In the genomic region with DNA sequence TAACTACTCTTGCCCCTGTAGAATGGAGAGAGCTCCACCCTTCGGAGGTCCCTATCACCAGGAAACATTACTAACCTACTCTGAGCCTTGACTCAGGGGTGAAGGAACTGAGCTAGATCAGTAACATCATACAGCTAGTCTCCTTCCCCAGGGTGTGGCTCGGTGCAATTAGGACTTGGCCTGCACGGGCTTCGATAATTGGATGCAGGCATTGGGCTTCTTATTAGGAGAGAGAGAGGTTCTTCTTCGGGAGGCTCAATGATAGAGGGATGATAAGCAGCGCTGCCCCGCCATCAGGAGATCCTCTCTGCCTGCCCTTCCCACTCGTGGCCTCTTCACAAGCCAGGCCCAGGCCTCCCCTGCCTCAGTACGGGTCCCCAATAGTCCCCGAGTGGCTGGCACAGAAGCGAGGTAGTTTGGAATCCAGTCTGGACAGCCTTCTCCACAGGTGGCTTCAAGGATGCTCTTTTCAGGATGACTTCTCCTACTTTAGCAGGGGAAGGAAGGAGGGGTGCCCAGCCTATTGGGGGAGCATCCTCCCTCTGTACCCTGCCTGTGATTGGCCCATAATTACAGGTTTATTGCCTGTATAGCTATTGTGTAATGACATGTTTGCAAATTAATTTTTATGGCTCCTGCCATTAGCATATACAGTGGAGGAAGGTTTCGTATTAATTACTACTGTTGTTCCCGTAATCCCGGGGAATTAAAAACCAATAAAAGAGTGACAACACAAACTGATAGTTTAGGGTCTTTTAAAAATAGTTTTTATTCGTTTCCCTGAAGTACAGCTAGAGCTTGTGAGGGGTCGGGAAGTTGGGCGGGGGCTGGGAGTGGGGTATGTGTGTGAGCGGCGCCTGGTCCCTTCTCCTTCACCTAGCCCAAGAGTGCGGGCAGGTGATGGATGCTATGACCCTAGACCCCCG, we compare ENCODE assay signal across 8 mouse cellular contexts.
DNase-seq lines count a peak whose midpoint lies in the region; ATAC-seq and TF ChIP-seq lines count a peak whose summit lies in the region.

No protein-coding gene starts in this region.

- H3K27me3 ChIP-seq in heart, embryonic 10.5 days (ENCODE audit: insufficient read depth, poor library complexity, severe bottlenecking) = peaks cover 14% of the 10 kb centered on the region; the same call in 1 of the 2 replicates
- no peaks in the 10 kb centered on the region for H3K27me3 ChIP-seq in MEL (ENCODE audit: control insufficient read depth in 1 of 2, insufficient read depth in 2 of 2, low read length in 2 of 2)
- no peaks in the 10 kb centered on the region; the same call in 1 of the 2 replicates for H3K27me3 ChIP-seq in hindbrain, embryonic 11.5 days (ENCODE audit: control insufficient read depth, insufficient read depth, low read length)

- H3K36me3 ChIP-seq in heart, embryonic 10.5 days = no peaks in the 10 kb centered on the region
- H3K36me3 ChIP-seq in MEL (ENCODE audit: control insufficient read depth in 1 of 2, insufficient read depth in 2 of 2, low read length in 2 of 2) = peaks cover 0 to 15% of the 10 kb centered on the region in 2 experiments; a peak in 2 of 4 replicates
- no peaks in the 10 kb centered on the region for H3K36me3 ChIP-seq in hindbrain, embryonic 11.5 days (ENCODE audit: control insufficient read depth, insufficient read depth, low read length)

- TF ChIP-seq EP300 in MEL (IDR thresholded peaks at IDR 0.05; ENCODE audit: low read depth in 1 of 2, low read length in 2 of 2) = peak in 1 of 2 experiments; percentile 84; a peak in 3 of 4 replicates

- intact Hi-C loops in heart, postnatal 25 days (cut with DNase I) = loop anchor here (5.0 kb wide), 2 partner anchors 69 to 119 kb away; no protein-coding TSS in a partner anchor

- DNase-seq in heart, embryonic 10.5 days (ENCODE audit: low spot score) = no peak
- no peak for DNase-seq in heart, postnatal 25 days (ENCODE audit: low spot score)
- DNase-seq in MEL (ENCODE audit: low read depth, low spot score) = peak; percentile 95
- DNase-seq in hindbrain, embryonic 11.5 days (ENCODE audit: low spot score) = no peak
- DNase-seq in right cerebral cortex, postnatal 36 days (ENCODE audit: low spot score in 2 of 2) = no peak

- TF ChIP-seq CTCF in MEL (IDR thresholded peaks at IDR 0.05 in 2 of 3, conservative IDR thresholded peaks at IDR 0.05 in 1 of 3; ENCODE audit: control insufficient read depth in 1 of 3, insufficient read depth in 1 of 3, low read depth in 2 of 3, low read length in 3 of 3, poor library complexity in 1 of 3, severe bottlenecking in 1 of 3) = peak in 1 of 3 experiments; percentile 4; a peak in 1 of 6 replicates

- peak overlapping the region; percentile 89 for H3K9ac ChIP-seq in MEL (ENCODE audit: control insufficient read depth, low read depth, low read length, poor library complexity, severe bottlenecking)
- peak overlapping the region; percentile 98 for H3K9ac ChIP-seq in hindbrain, embryonic 11.5 days (ENCODE audit: low read depth, low read length)

- peaks cover 47% of the 10 kb centered on the region for H3K79me2 ChIP-seq in MEL (ENCODE audit: control insufficient read depth, insufficient read depth, low read length, poor library complexity)

- peak overlapping the region; percentile 83 for H3K4me2 ChIP-seq in hindbrain, embryonic 11.5 days (replicated peaks; ENCODE audit: low read depth, low read length)

- no peak; the same call in 1 of the 2 replicates for TF ChIP-seq RAD21 in MEL (IDR thresholded peaks at IDR 0.05; ENCODE audit: low read depth, low read length)

- H3K27ac ChIP-seq in heart, embryonic 10.5 days = peak overlapping the region; percentile 93
- peak overlapping the region; percentile 99 for H3K27ac ChIP-seq in MEL (ENCODE audit: control insufficient read depth, low read depth, low read length)
- peak overlapping the region; percentile 100 for H3K27ac ChIP-seq in hindbrain, embryonic 11.5 days (ENCODE audit: low read depth, low read length)

- ATAC-seq in hindbrain, embryonic 11.5 days (ENCODE audit: low FRiP score) = no peak
- peak; percentile 53 for ATAC-seq in megakaryocyte-erythroid progenitor cell, adult 5-6 weeks (replicated peaks; ENCODE audit: low FRiP score, low TSS enrichment, poor library complexity, severe bottlenecking)
- no peak for ATAC-seq in frontal cortex, adult (ENCODE audit: low TSS enrichment)
- ATAC-seq in activated CD4-positive, CD25-positive, alpha-beta regulatory T cell, adult 4 months = no peak

- WGBS in heart, embryonic 10.5 days = 27% methylated on average over 21 of the region's 21 CpGs
- 16% methylated on average over 21 of the region's 21 CpGs for WGBS in hindbrain, embryonic 11.5 days

- H3K4me1 ChIP-seq in heart, embryonic 10.5 days = peaks cover 74% of the 10 kb centered on the region
- H3K4me1 ChIP-seq in MEL (ENCODE audit: control insufficient read depth in 1 of 2, insufficient read depth in 2 of 2, low read length in 2 of 2) = peaks cover 5 to 31% of the 10 kb centered on the region in 2 experiments
- peaks cover 25% of the 10 kb centered on the region for H3K4me1 ChIP-seq in hindbrain, embryonic 11.5 days (replicated peaks; ENCODE audit: control insufficient read depth, insufficient read depth, low read length)

- peak overlapping the region; percentile 87 for H3K4me3 ChIP-seq in heart, embryonic 10.5 days
- H3K4me3 ChIP-seq in MEL (ENCODE audit: control insufficient read depth in 1 of 2, insufficient read depth in 1 of 2, low read depth in 2 of 2, low read length in 2 of 2) = peak overlapping the region; percentile 62 to 85
- peak overlapping the region; percentile 91 for H3K4me3 ChIP-seq in hindbrain, embryonic 11.5 days (ENCODE audit: low read depth, low read length)

- peak; percentile 62 to 90; a peak in 3 of 4 replicates for TF ChIP-seq POLR2A in MEL (IDR thresholded peaks at IDR 0.05; ENCODE audit: control insufficient read depth in 1 of 2, insufficient read depth in 1 of 2, low read depth in 1 of 2, low read length in 2 of 2, poor library complexity in 1 of 2)

- H3K9me3 ChIP-seq in heart, embryonic 10.5 days = no peaks in the 10 kb centered on the region
- no peaks in the 10 kb centered on the region for H3K9me3 ChIP-seq in MEL (replicated peaks; ENCODE audit: insufficient read depth, low read length)
- H3K9me3 ChIP-seq in hindbrain, embryonic 11.5 days (ENCODE audit: control insufficient read depth, low read length) = no peaks in the 10 kb centered on the region

TF ChIP-seq in MEL, 35 proteins besides CTCF, POLR2A, EP300 and RAD21:
- TF ChIP-seq SMC3 (IDR thresholded peaks at IDR 0.05; ENCODE audit: low read depth, low read length) (0 out of 2 replicates have a peak, but pooled peaks have one; percentile 12), MAX (IDR thresholded peaks at IDR 0.05; ENCODE audit: low read length) (peak; percentile 43; the same call in 1 of the 2 replicates), MYC (IDR thresholded peaks at IDR 0.05; ENCODE audit: low read depth, low read length) (0 out of 2 replicates have a peak, but pooled peaks have one; percentile 32), ELF1 (IDR thresholded peaks at IDR 0.05; ENCODE audit: low read depth, low read length) (no peak), ZMIZ1 (IDR thresholded peaks at IDR 0.05; ENCODE audit: low read depth, low read length) (peak; percentile 19; the same call in 1 of the 2 replicates), MEF2A (IDR thresholded peaks at IDR 0.05; ENCODE audit: extremely low read depth, insufficient replicate concordance, low read depth, low read length, poor library complexity, severe bottlenecking) (no peak), POLR2AphosphoS2 (IDR thresholded peaks at IDR 0.05; ENCODE audit: low read length) (peak; percentile 64; the same call in 1 of the 2 replicates), TCF12 (IDR thresholded peaks at IDR 0.05; ENCODE audit: low read depth, low read length) (peak; percentile 76), ZC3H11A (IDR thresholded peaks at IDR 0.05; ENCODE audit: low read depth, low read length) (no peak), NELFE (IDR thresholded peaks at IDR 0.05; ENCODE audit: low read depth, low read length) (peak; percentile 61), TBP (IDR thresholded peaks at IDR 0.05; ENCODE audit: low read depth, low read length) (peak; percentile 89), RCOR1 (IDR thresholded peaks at IDR 0.05; ENCODE audit: low read depth, low read length) (peak; percentile 19; the same call in 1 of the 2 replicates), ETS1 (IDR thresholded peaks at IDR 0.05; ENCODE audit: low read depth, low read length) (peak; percentile 75), GATA1 (IDR thresholded peaks at IDR 0.05; ENCODE audit: low read depth, low read length) (peak; percentile 78), UBTF (IDR thresholded peaks at IDR 0.05; ENCODE audit: borderline replicate concordance, insufficient read depth, low read depth, low read length) (no peak), ZKSCAN1 (IDR thresholded peaks at IDR 0.05; ENCODE audit: low read depth, low read length) (no peak), ZNF384 (IDR thresholded peaks at IDR 0.05; ENCODE audit: low read depth, low read length) (no peak), MXI1 (IDR thresholded peaks at IDR 0.05; ENCODE audit: low read depth, low read length) (peak; percentile 60; the same call in 1 of the 2 replicates), CHD1 (IDR thresholded peaks at IDR 0.05; ENCODE audit: low read depth, low read length) (peak; percentile 94), USF1 (IDR thresholded peaks at IDR 0.05; ENCODE audit: low read depth, low read length) (no peak), TAL1 (IDR thresholded peaks at IDR 0.05; ENCODE audit: low read length) (peak; percentile 51), MAZ (IDR thresholded peaks at IDR 0.05; ENCODE audit: low read depth, low read length) (peak; percentile 64; the same call in 1 of the 2 replicates)
